Mouse (Mus musculus) liver, embryonic 13.5 days (tissue): ENCODE data around the gene Cldn10. TPM values are rescaled to one million over a fixed set of nuclear protein-coding genes. Genes with fewer than 3 reads are reported as not detected.
A peak's percentile ranks its signal among the peaks of the same experiment; 100 is the strongest.

Experiments used
- ATAC-seq: fragments of 200-750 bp; cut with Nextera tagmentation; 2 replicates; pipeline ENCODE4 v1.8.0; 2017; ENCODE audit warnings: low read depth, mild to moderate bottlenecking, moderate number of reproducible peaks, moderate library complexity
- DNase-seq: peaks from one replicate; pipeline ENCODE4 v3.0.0; 2022
- H3K27ac ChIP-seq: fragments of 300-500 bp; sonication (generic); 2 replicates; pipeline ENCODE4 v1.5.1; 2015; ENCODE audit warnings: moderate library complexity, mild to moderate bottlenecking, inconsistent platforms
- H3K27me3 ChIP-seq: fragments of 300-500 bp; sonication (generic); 2 replicates; pipeline ENCODE4 v1.6.1; 2015; ENCODE audit warnings: mild to moderate bottlenecking, inconsistent platforms
- H3K36me3 ChIP-seq: fragments of 300-500 bp; sonication (generic); 2 replicates; pipeline ENCODE4 v1.6.1; 2015; ENCODE audit warnings: mild to moderate bottlenecking, inconsistent platforms
- H3K4me1 ChIP-seq: fragments of 300-500 bp; sonication (generic); replicated peaks from 2 replicates; pipeline ENCODE4 v1.6.1; 2015; ENCODE audit warnings: inconsistent platforms
- H3K4me2 ChIP-seq: fragments of 300-500 bp; sonication (generic); 2 replicates; pipeline ENCODE4 v1.6.1; 2015; ENCODE audit warnings: inconsistent platforms, mild to moderate bottlenecking, moderate library complexity
- H3K4me3 ChIP-seq: fragments of 300-500 bp; sonication (generic); replicated peaks from 2 replicates; pipeline ENCODE4 v1.5.1; 2015; ENCODE audit warnings: mild to moderate bottlenecking, inconsistent platforms
- H3K9ac ChIP-seq: fragments of 300-500 bp; sonication (generic); 2 replicates; pipeline ENCODE4 v1.6.1; 2015; ENCODE audit warnings: mild to moderate bottlenecking, inconsistent platforms
- H3K9me3 ChIP-seq: fragments of 300-500 bp; sonication (generic); replicated peaks from 2 replicates; pipeline ENCODE4 v1.6.1; 2016; ENCODE audit warnings: inconsistent platforms
- WGBS: fragments of 180-500 bp; shearing (Covaris S2); methylation state at CpG from one replicate; pipeline ENCODE4 v1.1.7; 2015; ENCODE audit not compliant: insufficient replicate concordance; 5-methylcytosine and 5-hydroxymethylcytosine counted together
- polyA plus RNA-seq: library from polyadenylated mRNA; unstranded; fragments of >200 nt; fragmentation: Nextera tagmentation; extraction: Ambion mirVana; gene quantifications from 2 replicates; pipeline ENCODE4 v1.2.1, GENCODE M21; 2015

The Cldn10 gene
- polyA plus RNA-seq, 1 experiment from 2014 or later: 0.20 TPM

DNA sequence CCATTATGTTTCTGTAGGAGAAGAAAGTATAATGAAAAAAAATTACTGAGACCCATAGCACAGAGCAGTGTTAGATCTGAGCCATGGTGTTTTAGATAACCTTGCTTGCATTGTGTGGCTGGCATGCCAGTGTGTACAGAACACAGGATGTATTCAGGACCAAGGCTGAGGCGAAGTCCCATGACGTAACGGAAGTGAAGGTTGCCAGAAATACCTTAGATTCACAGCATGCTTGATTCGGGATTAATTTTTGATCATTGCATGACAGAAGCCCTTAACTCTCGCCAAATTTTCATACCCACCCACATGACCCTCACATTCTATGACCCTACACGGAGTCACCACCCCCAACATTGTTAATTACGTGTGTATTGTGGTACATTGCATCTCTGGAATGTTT, 22.4 kb upstream of the Cldn10 start:
- DNase-seq: no peak
- H3K27me3 ChIP-seq: no peaks in the 10 kb centered on the region
- H3K9me3 ChIP-seq: no peaks in the 10 kb centered on the region
- H3K9ac ChIP-seq: no peak overlapping the region
- no peaks in the 10 kb centered on the region for H3K36me3 ChIP-seq
- no peak overlapping the region for H3K4me2 ChIP-seq
- H3K4me3 ChIP-seq: no peak overlapping the region
- no peak overlapping the region for H3K27ac ChIP-seq
- WGBS: 72% methylated on average over 7 of the region's 7 CpGs
- H3K4me1 ChIP-seq: peaks cover 27% of the 10 kb centered on the region
- ATAC-seq: no peak

DNA sequence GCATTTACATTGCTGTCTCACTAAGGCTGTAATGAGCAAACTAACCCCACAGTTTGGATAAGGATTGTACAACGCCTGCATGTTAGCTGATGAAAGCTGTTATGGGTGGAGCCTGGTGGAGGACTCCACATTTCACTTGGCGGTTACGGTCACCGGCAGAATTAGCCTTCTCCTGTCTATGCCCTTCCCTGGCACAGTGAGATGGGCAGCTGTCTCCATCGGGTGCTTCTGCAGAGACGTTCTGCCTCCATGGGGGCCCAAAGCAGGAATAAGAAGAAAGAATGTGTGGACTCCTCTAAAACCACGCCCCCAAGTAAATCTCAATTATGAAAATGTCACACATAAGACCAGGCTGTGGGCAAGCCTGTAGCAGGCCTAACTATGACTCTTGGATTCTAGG, 21.8 kb upstream of the Cldn10 start:
- no peaks in the 10 kb centered on the region for H3K27me3 ChIP-seq
- ATAC-seq (no peak), DNase-seq (no peak)
- no peaks in the 10 kb centered on the region for H3K36me3 ChIP-seq
- H3K4me2 ChIP-seq: no peak overlapping the region
- no peak overlapping the region for H3K27ac ChIP-seq
- peaks cover 27% of the 10 kb centered on the region for H3K4me1 ChIP-seq
- H3K4me3 ChIP-seq: no peak overlapping the region
- no peak overlapping the region for H3K9ac ChIP-seq
- H3K9me3 ChIP-seq: no peaks in the 10 kb centered on the region
- WGBS: 51% methylated on average over 7 of the region's 7 CpGs

DNA sequence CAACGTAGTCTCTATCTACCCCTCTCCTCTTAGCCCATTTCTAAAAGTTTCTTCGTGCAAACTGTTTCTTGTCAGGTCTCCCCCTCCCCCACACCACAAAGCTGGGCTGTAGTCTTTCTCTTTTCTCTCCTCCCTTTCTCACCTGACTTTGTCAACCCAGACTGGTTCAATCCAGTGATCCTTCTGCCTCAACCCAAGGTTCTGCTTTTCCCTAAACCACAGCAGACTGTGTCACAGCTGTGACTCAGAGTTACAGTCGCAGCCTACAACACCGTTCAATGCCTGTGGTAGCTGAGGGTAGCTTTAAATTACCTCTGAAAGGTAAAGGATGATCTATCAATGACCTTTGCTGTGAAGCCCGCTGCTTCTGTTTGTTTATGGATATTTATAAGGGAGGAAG, 21.3 kb upstream of the Cldn10 start:
- ATAC-seq: no peak
- WGBS: 54% methylated on average over 5 of the region's 5 CpGs
- H3K27me3 ChIP-seq: no peaks in the 10 kb centered on the region
- H3K4me3 ChIP-seq: no peak overlapping the region
- no peak overlapping the region for H3K4me2 ChIP-seq
- no peaks in the 10 kb centered on the region for H3K36me3 ChIP-seq
- no peak for DNase-seq
- H3K9ac ChIP-seq: no peak overlapping the region
- no peak overlapping the region for H3K27ac ChIP-seq
- H3K4me1 ChIP-seq: peaks cover 27% of the 10 kb centered on the region
- no peaks in the 10 kb centered on the region for H3K9me3 ChIP-seq

DNA sequence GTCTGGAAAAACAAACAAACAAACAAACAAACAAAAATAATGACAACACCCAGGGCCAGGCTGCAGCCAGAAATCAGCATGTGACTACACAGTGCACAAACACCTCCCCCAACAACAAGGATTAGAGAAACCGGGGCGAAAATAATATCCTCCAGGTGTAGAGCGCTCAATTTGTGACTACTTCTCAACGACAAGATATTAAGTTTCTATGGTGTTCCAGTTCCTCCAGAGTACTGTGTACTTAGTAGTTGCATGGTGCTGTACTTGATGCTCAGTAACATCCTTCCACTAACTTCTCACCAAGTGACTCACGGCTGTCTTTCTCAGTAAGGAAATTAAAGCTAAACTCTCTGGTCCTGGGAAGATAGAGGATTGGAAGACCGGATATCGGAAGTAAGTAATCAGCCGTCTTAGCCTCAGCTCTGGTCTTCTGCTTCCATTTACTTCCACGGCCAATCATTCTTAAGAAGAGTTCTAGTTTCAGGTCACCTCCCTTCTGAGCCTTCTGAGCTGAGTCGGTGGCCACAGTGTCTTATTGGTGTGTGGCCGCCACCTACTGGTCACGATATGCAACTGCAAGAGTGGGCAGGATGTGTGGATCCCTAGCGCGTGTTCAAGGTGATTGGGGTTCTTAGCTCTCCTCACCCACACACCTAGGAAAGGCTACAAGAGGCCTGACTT, 19.9 kb upstream of the Cldn10 start:
- Histone ChIP-seq H3K27me3 (no peaks in the 10 kb centered on the region), H3K9me3 (no peaks in the 10 kb centered on the region), H3K4me3 (no peak overlapping the region), H3K9ac (0 out of 2 replicates have a peak overlapping the region, but pooled peaks have one; percentile 14), H3K4me2 (peak overlapping the region; percentile 36), H3K4me1 (peaks cover 27% of the 10 kb centered on the region), H3K27ac (no peak overlapping the region), H3K36me3 (no peaks in the 10 kb centered on the region)
- ATAC-seq (peak; percentile 84), DNase-seq (peak; percentile 63)
- WGBS: 30% methylated on average over 14 of the region's 14 CpGs

DNA sequence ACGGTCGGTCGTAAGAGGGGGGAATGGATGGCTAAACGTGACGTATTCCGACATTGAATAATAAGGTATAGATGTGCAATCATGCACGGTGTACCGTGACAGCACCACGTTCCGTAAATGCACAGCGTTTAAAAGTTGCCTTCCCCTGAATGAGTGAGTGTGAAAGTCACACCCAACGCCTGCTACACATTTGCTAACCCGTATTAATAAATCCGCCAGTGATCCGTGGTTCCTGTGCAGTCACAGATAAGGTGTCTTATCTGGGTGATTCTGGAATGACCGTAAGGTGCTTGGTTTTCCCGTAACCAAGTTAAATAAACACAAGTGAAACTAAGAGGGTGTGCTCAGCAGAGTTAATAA, 19.4 kb upstream of the Cldn10 start:
- Histone ChIP-seq H3K36me3 (no peaks in the 10 kb centered on the region), H3K4me1 (peaks cover 27% of the 10 kb centered on the region), H3K9ac (peak overlapping the region; percentile 14), H3K4me2 (peak overlapping the region; percentile 36), H3K27me3 (no peaks in the 10 kb centered on the region), H3K4me3 (no peak overlapping the region), H3K9me3 (no peaks in the 10 kb centered on the region), H3K27ac (no peak overlapping the region)
- 33% methylated on average over 17 of the region's 17 CpGs for WGBS
- no peak for DNase-seq
- peak; percentile 78 for ATAC-seq

DNA sequence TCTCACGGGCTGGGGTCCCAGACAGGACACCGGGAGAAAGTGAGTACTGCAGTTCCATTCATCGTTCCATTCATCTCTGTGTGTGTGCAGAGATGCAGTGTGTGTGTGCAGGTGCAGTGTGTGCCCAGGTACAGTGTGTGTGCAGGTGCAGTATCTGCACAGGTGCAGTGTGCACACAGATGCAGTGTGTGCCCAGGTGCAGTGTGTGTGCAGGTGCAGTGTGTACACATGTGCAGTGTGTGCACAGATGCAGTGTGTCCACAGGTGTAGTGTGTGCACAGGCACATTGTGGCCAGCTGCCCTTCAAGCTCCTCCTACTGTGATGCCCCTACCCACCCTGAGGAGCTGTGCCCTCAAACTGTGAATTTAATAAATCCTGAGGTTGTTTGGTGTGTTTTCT, 14.0 kb upstream of the Cldn10 start:
- H3K4me2 ChIP-seq: no peak overlapping the region
- H3K9ac ChIP-seq: no peak overlapping the region
- H3K27me3 ChIP-seq: no peaks in the 10 kb centered on the region
- peaks cover 2% of the 10 kb centered on the region for H3K4me1 ChIP-seq
- ATAC-seq (no peak), DNase-seq (no peak)
- no peak overlapping the region for H3K27ac ChIP-seq
- no peaks in the 10 kb centered on the region for H3K36me3 ChIP-seq
- 81% methylated on average over 3 of the region's 3 CpGs for WGBS
- H3K4me3 ChIP-seq: no peak overlapping the region
- H3K9me3 ChIP-seq: no peaks in the 10 kb centered on the region

DNA sequence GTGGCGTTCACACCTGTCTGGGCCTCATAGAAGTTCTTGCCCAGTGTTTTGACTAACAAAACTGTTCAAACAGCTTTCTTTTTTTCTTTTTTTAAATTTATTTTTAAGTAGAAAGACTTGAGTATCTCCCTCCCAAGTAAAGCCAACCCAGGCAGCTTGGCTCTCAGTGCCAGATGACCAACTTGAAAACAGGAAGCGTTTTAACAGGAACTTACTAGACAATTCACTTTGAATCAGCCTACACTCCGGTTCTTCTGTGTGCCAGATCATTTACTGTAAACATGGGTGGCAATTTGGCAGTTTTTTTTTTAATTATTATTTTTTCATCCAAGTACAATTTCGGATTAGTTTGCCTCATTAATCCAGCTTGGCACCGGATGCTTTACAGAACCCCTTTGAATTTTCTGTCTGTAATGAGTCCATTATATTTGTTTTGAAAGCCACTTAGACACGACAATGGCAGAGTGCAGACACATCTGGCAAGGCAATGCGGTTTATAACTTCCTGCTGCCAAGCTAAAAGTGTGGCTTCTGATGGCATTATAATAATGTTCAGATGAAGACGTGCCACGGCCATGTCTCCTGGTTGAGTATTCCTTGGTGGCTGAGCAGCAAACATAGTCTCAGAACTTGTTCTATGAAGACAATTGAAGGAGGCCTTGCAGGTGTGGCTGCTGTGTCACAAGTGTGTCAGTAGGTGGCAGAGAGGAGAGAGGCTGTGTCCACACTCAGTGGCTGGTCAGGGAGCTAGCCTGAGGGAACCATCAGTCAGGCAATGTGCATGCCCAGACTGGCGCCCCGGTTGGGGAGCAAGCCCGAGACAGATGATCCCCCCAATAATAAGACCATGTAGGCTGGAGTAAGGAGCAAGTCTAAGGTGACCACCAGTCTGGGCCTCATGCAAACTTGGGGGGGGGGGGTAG, 12.9 kb upstream of the Cldn10 start:
- Histone ChIP-seq H3K27me3 (no peaks in the 10 kb centered on the region), H3K9ac (no peak overlapping the region), H3K4me1 (no peaks in the 10 kb centered on the region; the same call in 1 of the 2 replicates), H3K4me3 (no peak overlapping the region), H3K4me2 (no peak overlapping the region), H3K36me3 (no peaks in the 10 kb centered on the region), H3K9me3 (no peaks in the 10 kb centered on the region), H3K27ac (no peak overlapping the region)
- DNase-seq (no peak), ATAC-seq (peak; percentile 47; the same call in 1 of the 2 replicates)
- 63% methylated on average over 12 of the region's 12 CpGs for WGBS

DNA sequence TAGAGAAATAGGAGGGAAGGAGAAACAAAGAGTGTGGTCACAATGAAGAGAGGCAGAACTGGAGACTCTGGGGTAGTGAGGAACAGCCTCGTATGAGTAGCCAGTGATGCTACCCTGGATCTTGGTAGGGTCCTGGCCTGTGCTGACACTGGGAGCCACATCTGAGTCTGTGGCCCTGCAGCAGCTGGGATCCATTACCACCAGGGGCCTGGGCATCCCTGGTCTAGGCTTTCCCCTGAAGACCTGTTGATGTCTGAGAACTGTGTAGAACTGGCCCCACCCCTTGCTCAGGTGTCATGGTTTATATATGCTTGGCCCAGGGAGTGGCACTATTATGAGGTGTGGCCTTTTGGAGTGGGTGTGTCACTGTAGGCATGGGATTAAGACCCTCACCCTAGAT, 12.2 kb upstream of the Cldn10 start:
- Histone ChIP-seq H3K36me3 (no peaks in the 10 kb centered on the region), H3K27me3 (no peaks in the 10 kb centered on the region), H3K4me1 (no peaks in the 10 kb centered on the region; the same call in 1 of the 2 replicates), H3K4me3 (no peak overlapping the region), H3K9ac (no peak overlapping the region), H3K27ac (no peak overlapping the region), H3K9me3 (no peaks in the 10 kb centered on the region), H3K4me2 (no peak overlapping the region)
- no peak for DNase-seq
- ATAC-seq: 0 out of 2 replicates have a peak, but pooled peaks have one; percentile 7
- WGBS: 69% methylated on average over 1 of the region's 1 CpGs

DNA sequence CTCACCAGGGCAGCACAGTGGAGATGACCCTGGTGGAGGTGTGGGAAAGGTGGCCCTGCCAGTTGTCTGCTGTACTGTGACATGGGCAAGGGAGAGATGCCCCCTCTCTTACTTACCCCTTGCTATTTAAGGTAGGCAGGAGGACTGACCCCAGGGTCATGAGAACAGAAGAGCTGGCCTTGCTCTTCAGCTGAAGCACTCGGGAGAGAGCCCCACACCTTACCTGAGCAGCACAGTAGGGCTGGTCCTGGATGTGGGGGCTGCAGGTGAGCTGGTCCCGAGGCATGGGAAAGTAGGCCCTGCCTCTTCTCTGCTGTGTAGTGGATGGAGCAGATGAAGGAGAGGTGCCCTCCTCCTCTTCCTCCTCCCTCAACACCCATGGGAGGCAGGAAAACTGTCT, 11.3 kb upstream of the Cldn10 start:
- no peaks in the 10 kb centered on the region for H3K36me3 ChIP-seq
- DNase-seq: no peak
- H3K9ac ChIP-seq: no peak overlapping the region
- 73% methylated on average over 2 of the region's 2 CpGs for WGBS
- ATAC-seq: 0 out of 2 replicates have a peak, but pooled peaks have one; percentile 30
- no peak overlapping the region for H3K4me3 ChIP-seq
- H3K4me2 ChIP-seq: no peak overlapping the region
- H3K27ac ChIP-seq: no peak overlapping the region
- no peaks in the 10 kb centered on the region for H3K9me3 ChIP-seq
- no peaks in the 10 kb centered on the region for H3K27me3 ChIP-seq
- no peaks in the 10 kb centered on the region; the same call in 1 of the 2 replicates for H3K4me1 ChIP-seq

DNA sequence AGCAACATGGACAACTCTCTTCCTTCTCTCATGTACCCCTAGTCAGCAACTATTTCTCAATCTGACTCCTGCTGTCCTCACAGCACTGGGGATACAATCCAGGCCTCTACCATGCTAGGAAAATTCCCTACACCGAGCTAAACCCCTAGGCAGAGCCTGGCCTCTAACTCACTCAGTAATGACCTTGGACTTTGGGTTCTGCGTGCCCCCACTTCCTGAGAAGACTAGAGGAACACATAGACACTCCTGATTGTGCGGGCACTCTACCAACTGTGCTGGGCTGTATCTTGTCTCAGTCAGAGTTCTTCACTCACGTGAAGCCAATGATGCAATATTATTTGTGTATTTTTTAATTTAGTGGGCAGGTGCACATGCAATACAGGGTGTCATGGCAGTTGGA, 10.2 kb upstream of the Cldn10 start:
- Histone ChIP-seq H3K27me3 (no peaks in the 10 kb centered on the region), H3K9ac (no peak overlapping the region), H3K36me3 (no peaks in the 10 kb centered on the region), H3K4me1 (peaks cover 5% of the 10 kb centered on the region), H3K4me2 (no peak overlapping the region), H3K4me3 (no peak overlapping the region), H3K27ac (no peak overlapping the region), H3K9me3 (no peaks in the 10 kb centered on the region)
- ATAC-seq (no peak), DNase-seq (no peak)
- WGBS: 70% methylated on average over 4 of the region's 4 CpGs

DNA sequence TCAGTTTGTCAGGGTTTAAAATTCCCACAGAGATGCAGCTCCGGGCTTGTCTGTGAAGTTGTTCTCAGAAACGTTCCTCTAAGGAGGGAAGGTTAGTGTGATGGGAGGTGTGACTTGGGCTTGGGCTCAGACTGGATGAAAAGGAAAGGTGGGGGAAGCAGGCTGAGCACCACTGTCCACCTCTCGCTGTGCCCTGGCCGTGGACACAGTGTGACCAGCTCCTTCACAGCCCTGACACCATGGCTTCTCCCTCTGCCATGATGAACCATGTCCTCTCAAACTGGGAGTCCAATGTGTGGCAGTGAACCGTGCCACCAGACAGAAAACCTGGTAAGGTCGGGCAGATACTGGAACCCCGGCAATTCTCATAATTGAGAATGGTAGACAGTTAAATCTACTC, 6.1 kb upstream of the Cldn10 start:
- peaks cover 12% of the 10 kb centered on the region for H3K4me1 ChIP-seq
- no peak overlapping the region for H3K9ac ChIP-seq
- H3K27me3 ChIP-seq: no peaks in the 10 kb centered on the region
- H3K4me2 ChIP-seq: no peak overlapping the region
- WGBS: 68% methylated on average over 7 of the region's 7 CpGs
- no peak for DNase-seq
- no peaks in the 10 kb centered on the region for H3K36me3 ChIP-seq
- H3K27ac ChIP-seq: no peak overlapping the region
- ATAC-seq: no peak
- no peaks in the 10 kb centered on the region for H3K9me3 ChIP-seq
- H3K4me3 ChIP-seq: no peak overlapping the region
